Mouse (Mus musculus): ENCODE measurements around the gene Slc9a3r2.
"Not testable (repeated sequence)": the region's sequence is repeated elsewhere in the genome, so short reads cannot be mapped to it uniquely, and the experiment has no call there.

DNA sequence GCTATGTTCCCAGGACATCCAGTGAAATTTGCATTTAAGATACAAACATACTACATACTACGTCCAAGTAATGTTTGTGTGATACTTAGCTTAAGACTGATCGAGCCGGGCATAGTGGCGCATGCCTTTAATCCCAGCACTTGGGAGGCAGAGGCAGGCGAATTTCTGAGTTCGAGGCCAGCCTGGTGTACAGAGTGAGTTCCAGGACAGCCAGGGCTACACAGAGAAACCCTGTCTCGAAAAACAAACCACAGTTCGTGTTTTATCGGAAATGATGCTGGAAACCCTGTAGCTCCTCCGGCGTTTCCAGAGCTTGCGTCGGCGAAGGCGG, 19.1 kb upstream of the Slc9a3r2 start:
- TF ChIP-seq CTCF (IDR thresholded peaks at IDR 0.05; ENCODE audit: insufficient read depth, low read length); POLR2A (IDR thresholded peaks at IDR 0.05; ENCODE audit: borderline replicate concordance, extremely low read depth, low read depth, low read length): not testable (repeated sequence)

Data from lung, adult 2 months (tissue).